ENCODE assay signal across 8 mouse cellular contexts in the genomic region with DNA sequence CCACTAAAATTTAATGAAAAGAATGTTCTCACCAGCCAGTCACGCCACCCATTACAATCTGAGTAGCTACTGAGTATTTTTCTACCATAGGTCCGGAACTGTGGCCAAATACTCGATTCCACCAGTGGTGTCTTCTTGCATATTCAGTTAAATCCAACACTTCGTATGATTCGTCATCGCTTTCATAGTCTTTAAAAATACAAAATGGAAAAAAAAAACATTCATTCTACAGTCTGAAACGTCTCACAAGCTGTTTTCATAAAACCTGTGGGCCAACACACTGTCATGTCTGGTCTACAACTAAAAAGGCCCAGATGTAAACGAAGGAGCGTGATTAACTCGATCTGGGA. TPM values are rescaled to one million over a fixed set of nuclear protein-coding genes. Genes with fewer than 3 reads are reported as not detected.
DNase-seq lines count a peak whose midpoint lies in the region; ATAC-seq and TF ChIP-seq lines count a peak whose summit lies in the region.

No protein-coding gene starts in this region.

- H3K27me3 ChIP-seq in embryonic facial prominence, embryonic 13.5 days, result no peaks in the 10 kb centered on the region
- H3K27me3 ChIP-seq in intestine, embryonic 15.5 days (replicated peaks), result no peaks in the 10 kb centered on the region
- no peaks in the 10 kb centered on the region for H3K27me3 ChIP-seq in neural tube, embryonic 14.5 days (ENCODE audit: control insufficient read depth, insufficient read depth, low read length)

- H3K4me2 ChIP-seq in embryonic facial prominence, embryonic 13.5 days, result peak overlapping the region; percentile 52
- peak overlapping the region; percentile 48 for H3K4me2 ChIP-seq in intestine, embryonic 15.5 days (replicated peaks)
- peak overlapping the region; percentile 49 for H3K4me2 ChIP-seq in neural tube, embryonic 14.5 days (ENCODE audit: low read depth, low read length)

- intact Hi-C loops in left cerebral cortex, adult 2 months (cut with DNase I), result loop anchor here (2.0 kb wide), 1 partner anchor 592 kb away; a partner anchor contains a TSS

- DNase-seq in left cerebral cortex, adult 2 months (ENCODE audit: extremely low spot score in 1 of 2, low spot score in 2 of 2), result no peak
- no peak for DNase-seq in left cerebral cortex, adult 18-20 months (ENCODE audit: low spot score in 2 of 2)
- DNase-seq in urinary bladder, postnatal 10 days (ENCODE audit: low spot score), result no peak
- no peak for DNase-seq in layer of hippocampus, postnatal 10 days (ENCODE audit: low spot score in 2 of 2)
- DNase-seq in layer of hippocampus, adult 18-20 months (ENCODE audit: low spot score in 2 of 2), result no peak

- WGBS in embryonic facial prominence, embryonic 13.5 days, result 31% methylated on average over 10 of the region's 10 CpGs
- 32% methylated on average over 10 of the region's 10 CpGs for WGBS in intestine, embryonic 15.5 days
- WGBS in neural tube, embryonic 14.5 days, result 22% methylated on average over 10 of the region's 10 CpGs

- H3K4me3 ChIP-seq in left cerebral cortex, adult 2 months, result peak overlapping the region; percentile 60
- H3K4me3 ChIP-seq in embryonic facial prominence, embryonic 13.5 days, result peak overlapping the region; percentile 53
- H3K4me3 ChIP-seq in intestine, embryonic 15.5 days (replicated peaks), result peak overlapping the region; percentile 48
- H3K4me3 ChIP-seq in neural tube, embryonic 14.5 days (ENCODE audit: low read depth, low read length), result peak overlapping the region; percentile 38

- TF ChIP-seq CTCF in left cerebral cortex, adult 2 months (IDR thresholded peaks at IDR 0.05), result no peak

- ATAC-seq in embryonic facial prominence, embryonic 13.5 days (ENCODE audit: insufficient number of reproducible peaks, insufficient read depth, low FRiP score, low TSS enrichment, low read depth), result no peak
- no peak for ATAC-seq in intestine, embryonic 15.5 days
- ATAC-seq in neural tube, embryonic 14.5 days (ENCODE audit: low read depth), result no peak

- H3K9me3 ChIP-seq in embryonic facial prominence, embryonic 13.5 days, result no peaks in the 10 kb centered on the region
- no peaks in the 10 kb centered on the region for H3K9me3 ChIP-seq in intestine, embryonic 15.5 days
- no peaks in the 10 kb centered on the region for H3K9me3 ChIP-seq in neural tube, embryonic 14.5 days (ENCODE audit: control insufficient read depth, low read length)

- H3K9ac ChIP-seq in embryonic facial prominence, embryonic 13.5 days, result peak overlapping the region; percentile 72
- H3K9ac ChIP-seq in intestine, embryonic 15.5 days, result no peak overlapping the region
- peak overlapping the region; percentile 52 for H3K9ac ChIP-seq in neural tube, embryonic 14.5 days (replicated peaks; ENCODE audit: low read depth, low read length)

- H3K4me1 ChIP-seq in embryonic facial prominence, embryonic 13.5 days, result no peaks in the 10 kb centered on the region
- H3K4me1 ChIP-seq in intestine, embryonic 15.5 days (replicated peaks), result no peaks in the 10 kb centered on the region
- no peaks in the 10 kb centered on the region for H3K4me1 ChIP-seq in neural tube, embryonic 14.5 days (ENCODE audit: control insufficient read depth, insufficient read depth, low read length)

- peak overlapping the region; percentile 98 for H3K27ac ChIP-seq in left cerebral cortex, adult 2 months
- peak overlapping the region; percentile 89 for H3K27ac ChIP-seq in embryonic facial prominence, embryonic 13.5 days
- H3K27ac ChIP-seq in intestine, embryonic 15.5 days, result peak overlapping the region; percentile 71
- peak overlapping the region; percentile 88 for H3K27ac ChIP-seq in neural tube, embryonic 14.5 days (ENCODE audit: low read depth, low read length)

- H3K36me3 ChIP-seq in embryonic facial prominence, embryonic 13.5 days, result no peaks in the 10 kb centered on the region
- no peaks in the 10 kb centered on the region for H3K36me3 ChIP-seq in intestine, embryonic 15.5 days
- H3K36me3 ChIP-seq in neural tube, embryonic 14.5 days (ENCODE audit: control insufficient read depth, insufficient read depth, low read length), result no peaks in the 10 kb centered on the region

RNA-seq across cellular contexts. Expression of a gene that starts 0.9 kb away (rescaled TPM):
- 10 to 100 TPM; 39.6 to 44.7 TPM for total RNA-seq in left cerebral cortex, adult 2 months (2021)
- total RNA-seq in left cerebral cortex, adult 18-20 months (2021), result 10 to 100 TPM; 44.9 to 47.2 TPM
- polyA plus RNA-seq in embryonic facial prominence, embryonic 13.5 days (2015; fragmentation: Nextera tagmentation; extraction: Ambion mirVana), result 74.5 and 80.9 TPM in 2 replicates
- 46.8 and 52.9 TPM in 2 replicates for polyA plus RNA-seq in intestine, embryonic 15.5 days (2015; fragmentation: Nextera tagmentation; extraction: Ambion mirVana)
- 65.2 and 68.8 TPM in 2 replicates for polyA plus RNA-seq in neural tube, embryonic 14.5 days (2014; fragmentation: Nextera tagmentation; extraction: Ambion mirVana)
- 10 to 100 TPM; 27.0 to 35.3 TPM for total RNA-seq in layer of hippocampus, postnatal 10 days (2021)
- total RNA-seq in layer of hippocampus, adult 18-20 months (2021), result 10 to 100 TPM; 48.8 to 56.9 TPM
